Mouse (Mus musculus) ZHBTc4 (cell line): Measurements from ENCODE around the gene Slc12a3.

Experiments
- DNase-seq: peaks from one replicate; pipeline ENCODE4 v3.0.0-alpha.2; 2011; ENCODE audit warnings: low read depth, low spot score

The Slc12a3 gene

GRCm38 (mm10) chr8:94330733-94331132, 1.7 kb downstream of the Slc12a3 start:
- peak; percentile 79 for DNase-seq

- peak; percentile 28 for DNase-seq
Measured at GRCm38 (mm10) chr8:94333345-94333744, 4.3 kb downstream of the Slc12a3 start.

GRCm38 (mm10) chr8:94337559-94337958, 8.6 kb downstream of the Slc12a3 start:
- DNase-seq, result no peak

GRCm38 (mm10) chr8:94340796-94341195, 11.8 kb downstream of the Slc12a3 start:
- no peak for DNase-seq

GRCm38 (mm10) chr8:94342691-94343090, 13.7 kb downstream of the Slc12a3 start:
- no peak for DNase-seq

GRCm38 (mm10) chr8:94343290-94343689, 14.3 kb downstream of the Slc12a3 start:
- peak; percentile 69 for DNase-seq

- DNase-seq, result no peak
Measured at GRCm38 (mm10) chr8:94343778-94344320, 14.8 kb downstream of the Slc12a3 start.

- no peak for DNase-seq
Measured at GRCm38 (mm10) chr8:94345657-94346056, 16.7 kb downstream of the Slc12a3 start.

GRCm38 (mm10) chr8:94346264-94346663, 17.3 kb downstream of the Slc12a3 start:
- DNase-seq, result no peak

- DNase-seq, result no peak
Measured at GRCm38 (mm10) chr8:94348425-94348824, 19.4 kb downstream of the Slc12a3 start.

GRCm38 (mm10) chr8:94354069-94354531, 25.1 kb downstream of the Slc12a3 start:
- DNase-seq, result no peak

GRCm38 (mm10) chr8:94354571-94354970, 25.6 kb downstream of the Slc12a3 start:
- no peak for DNase-seq

GRCm38 (mm10) chr8:94357220-94357619, 28.2 kb downstream of the Slc12a3 start:
- no peak for DNase-seq

GRCm38 (mm10) chr8:94358541-94358940, 29.5 kb downstream of the Slc12a3 start:
- DNase-seq, result no peak

- DNase-seq, result peak; percentile 50
Measured at GRCm38 (mm10) chr8:94361774-94362431, 32.9 kb downstream of the Slc12a3 start.

GRCm38 (mm10) chr8:94362607-94363239, 33.7 kb downstream of the Slc12a3 start:
- no peak for DNase-seq

GRCm38 (mm10) chr8:94363288-94363688, 34.3 kb downstream of the Slc12a3 start:
- DNase-seq, result peak; percentile 48

- no peak for DNase-seq
Measured at GRCm38 (mm10) chr8:94363906-94364305, 34.9 kb downstream of the Slc12a3 start.

GRCm38 (mm10) chr8:94364686-94365312, 35.8 kb downstream of the Slc12a3 start:
- no peak for DNase-seq

GRCm38 (mm10) chr8:94365410-94365981, 36.5 kb downstream of the Slc12a3 start:
- DNase-seq, result no peak

- DNase-seq, result no peak
Measured at GRCm38 (mm10) chr8:94370839-94371238, 41.8 kb downstream of the Slc12a3 start.

GRCm38 (mm10) chr8:94372955-94373599, 44.1 kb downstream of the Slc12a3 start:
- DNase-seq, result no peak
